Mouse (Mus musculus) neural tube, embryonic 10.5 days (tissue): Measurements from ENCODE around the gene Rusc2.

Source experiments
- DNase-seq: peaks from one replicate; pipeline ENCODE4 v3.0.0-alpha.2; 2017; ENCODE audit warnings: low spot score; ENCODE audit errors: extremely low spot score

The Rusc2 gene

GRCm38 (mm10) chr4:43381408-43382154 is at the start of gene Rusc2:
TSS of gene Rusc2 (plus strand) at chr4:43381979.
- peak; percentile 84 for DNase-seq

- DNase-seq, result no peak
Observed at GRCm38 (mm10) chr4:43334771-43335170, 47.0 kb upstream of the Rusc2 start.

- DNase-seq, result no peak
Observed at GRCm38 (mm10) chr4:43336176-43336575, 45.6 kb upstream of the Rusc2 start.

- DNase-seq, result no peak
Observed at GRCm38 (mm10) chr4:43340096-43340804, 41.5 kb upstream of the Rusc2 start.

GRCm38 (mm10) chr4:43341276-43341891 is 40.4 kb upstream of the Rusc2 start:
- no peak for DNase-seq

GRCm38 (mm10) chr4:43342443-43342842 is 39.3 kb upstream of the Rusc2 start:
- DNase-seq, result no peak

- DNase-seq, result no peak
Observed at GRCm38 (mm10) chr4:43344932-43345331, 36.8 kb upstream of the Rusc2 start.

- DNase-seq, result no peak
Observed at GRCm38 (mm10) chr4:43349206-43349605, 32.6 kb upstream of the Rusc2 start.

- DNase-seq, result no peak
Observed at GRCm38 (mm10) chr4:43350038-43350560, 31.7 kb upstream of the Rusc2 start.

- DNase-seq, result no peak
Observed at GRCm38 (mm10) chr4:43353662-43354061, 28.1 kb upstream of the Rusc2 start.

GRCm38 (mm10) chr4:43364914-43365560 is 16.7 kb upstream of the Rusc2 start:
- no peak for DNase-seq

GRCm38 (mm10) chr4:43367295-43367694 is 14.5 kb upstream of the Rusc2 start:
- no peak for DNase-seq

- no peak for DNase-seq
Observed at GRCm38 (mm10) chr4:43367787-43368186, 14.0 kb upstream of the Rusc2 start.

GRCm38 (mm10) chr4:43371406-43371805 is 10.4 kb upstream of the Rusc2 start:
- no peak for DNase-seq

- no peak for DNase-seq
Observed at GRCm38 (mm10) chr4:43372155-43372554, 9.6 kb upstream of the Rusc2 start.

GRCm38 (mm10) chr4:43374266-43374665 is 7.5 kb upstream of the Rusc2 start:
- no peak for DNase-seq

GRCm38 (mm10) chr4:43379601-43380000 is 2.2 kb upstream of the Rusc2 start:
- no peak for DNase-seq

GRCm38 (mm10) chr4:43380951-43381350 is 828 bp upstream of the Rusc2 start:
- no peak for DNase-seq

GRCm38 (mm10) chr4:43382155-43383020 is 609 bp downstream of the Rusc2 start:
- no peak for DNase-seq

- DNase-seq, result no peak
Observed at GRCm38 (mm10) chr4:43383246-43384082, 1.7 kb downstream of the Rusc2 start.
